Mouse (Mus musculus) intestine, embryonic 14.5 days (tissue): ENCODE data around the gene Hoxc5. TPM values are rescaled to one million over a fixed set of nuclear protein-coding genes. Genes with fewer than 3 reads are reported as not detected.

Experiments
- ATAC-seq: fragments of 200-750 bp; cut with Nextera tagmentation; replicated peaks from 2 replicates; pipeline ENCODE4 v1.8.0; 2017; ENCODE audit warnings: low read depth, moderate number of reproducible peaks, moderate TSS enrichment, moderate library complexity; ENCODE audit not compliant: low FRiP score, low TSS enrichment
- DNase-seq: peaks from one replicate; pipeline ENCODE4 v3.0.0-alpha.2; 2018; ENCODE audit warnings: low spot score
- H3K27ac ChIP-seq: fragments of 300-500 bp; sonication (generic); 2 replicates; pipeline ENCODE4 v1.5.1; 2014; ENCODE audit warnings: low read depth, mild to moderate bottlenecking, control low read depth
- H3K27me3 ChIP-seq: fragments of 300-500 bp; sonication (generic); replicated peaks from 2 replicates; pipeline ENCODE4 v1.6.1; 2014; ENCODE audit warnings: low read length, control low read depth; ENCODE audit not compliant: control insufficient read depth, insufficient read depth
- H3K36me3 ChIP-seq: fragments of 300-500 bp; sonication (generic); 2 replicates; pipeline ENCODE4 v1.6.1; 2014; ENCODE audit warnings: low read length, control low read depth; ENCODE audit not compliant: control insufficient read depth, insufficient read depth
- H3K4me1 ChIP-seq: fragments of 300-500 bp; sonication (generic); replicated peaks from 2 replicates; pipeline ENCODE4 v1.6.1; 2014; ENCODE audit warnings: low read length, control low read depth, mixed read lengths; ENCODE audit not compliant: control insufficient read depth, insufficient read depth
- H3K4me2 ChIP-seq: fragments of 300-500 bp; sonication (generic); 2 replicates; pipeline ENCODE4 v1.6.1; 2014; ENCODE audit warnings: low read length
- H3K4me3 ChIP-seq: fragments of 300-500 bp; sonication (generic); 2 replicates; pipeline ENCODE4 v1.5.1; 2014; ENCODE audit warnings: low read depth, low read length, control low read depth, mixed read lengths
- H3K9ac ChIP-seq: fragments of 300-500 bp; sonication (generic); 2 replicates; pipeline ENCODE4 v1.6.1; 2014; ENCODE audit warnings: mild to moderate bottlenecking, low read length
- H3K9me3 ChIP-seq: fragments of 300-500 bp; sonication (generic); 2 replicates; pipeline ENCODE4 v1.6.1; 2016; ENCODE audit warnings: low read length, control low read depth; ENCODE audit not compliant: control insufficient read depth
- WGBS: fragments of 180-500 bp; shearing (Covaris S2); extraction: QIAGEN DNeasy Blood & Tissue Kit; methylation state at CpG from one replicate; pipeline ENCODE4 v1.1.7; 2014; 5-methylcytosine and 5-hydroxymethylcytosine counted together
- polyA plus RNA-seq: library from polyadenylated mRNA; unstranded; fragments of >200 nt; fragmentation: Nextera tagmentation; extraction: Ambion mirVana; gene quantifications from 2 replicates; pipeline ENCODE4 v1.2.1, GENCODE M21; 2014

The Hoxc5 gene
- polyA plus RNA-seq, 1 experiment from 2014 or later, result 12.2 TPM

GRCm38 (mm10) chr15:102970740-102971139, 3.5 kb downstream of the Hoxc5 start:
- Histone ChIP-seq H3K9ac (no peak overlapping the region), H3K9me3 (no peaks in the 10 kb centered on the region), H3K27ac (no peak overlapping the region), H3K4me1 (no peaks in the 10 kb centered on the region), H3K27me3 (peaks cover 98% of the 10 kb centered on the region), H3K4me2 (no peak overlapping the region), H3K36me3 (no peaks in the 10 kb centered on the region), H3K4me3 (no peak overlapping the region)
- ATAC-seq (no peak), DNase-seq (no peak)
- under 1% methylated on average over 12 of the region's 12 CpGs for WGBS

GRCm38 (mm10) chr15:102972254-102972653, 5.0 kb downstream of the Hoxc5 start:
- Histone ChIP-seq H3K4me1 (no peaks in the 10 kb centered on the region), H3K4me3 (no peak overlapping the region), H3K9me3 (no peaks in the 10 kb centered on the region), H3K4me2 (peak overlapping the region; percentile 14; the same call in 1 of the 2 replicates), H3K27ac (no peak overlapping the region), H3K27me3 (peaks cover 98% of the 10 kb centered on the region), H3K9ac (no peak overlapping the region), H3K36me3 (no peaks in the 10 kb centered on the region)
- ATAC-seq (no peak), DNase-seq (no peak)
- WGBS, result 3% methylated on average over 21 of the region's 21 CpGs

GRCm38 (mm10) chr15:102972753-102973152, 5.5 kb downstream of the Hoxc5 start:
- no peak overlapping the region for H3K9ac ChIP-seq
- H3K4me3 ChIP-seq, result no peak overlapping the region

GRCm38 (mm10) chr15:102975034-102975433, 7.8 kb downstream of the Hoxc5 start:
- no peaks in the 10 kb centered on the region for H3K9me3 ChIP-seq
- ATAC-seq (no peak), DNase-seq (no peak)
- 7% methylated on average over 7 of the region's 7 CpGs for WGBS
- peaks cover 100% of the 10 kb centered on the region for H3K27me3 ChIP-seq
- no peak overlapping the region for H3K27ac ChIP-seq
- H3K36me3 ChIP-seq, result no peaks in the 10 kb centered on the region
- 0 out of 2 replicates have a peak overlapping the region, but pooled peaks have one; percentile 12 for H3K4me3 ChIP-seq
- no peaks in the 10 kb centered on the region for H3K4me1 ChIP-seq
- H3K4me2 ChIP-seq, result 0 out of 2 replicates have a peak overlapping the region, but pooled peaks have one; percentile 4
- H3K9ac ChIP-seq, result no peak overlapping the region

More at GRCm38 (mm10) chr15:102972753-102973152, 5.5 kb downstream of the Hoxc5 start:
- H3K36me3 ChIP-seq, result no peaks in the 10 kb centered on the region
- no peak overlapping the region for H3K27ac ChIP-seq
- no peaks in the 10 kb centered on the region for H3K4me1 ChIP-seq
- DNase-seq, result no peak
- no peaks in the 10 kb centered on the region for H3K9me3 ChIP-seq
- peaks cover 98% of the 10 kb centered on the region for H3K27me3 ChIP-seq
- peak overlapping the region; percentile 14; the same call in 1 of the 2 replicates for H3K4me2 ChIP-seq
- 3% methylated on average over 6 of the region's 6 CpGs for WGBS
- ATAC-seq, result no peak

- Histone ChIP-seq H3K9ac (no peak overlapping the region), H3K4me3 (0 out of 2 replicates have a peak overlapping the region, but pooled peaks have one; percentile 12), H3K4me2 (peak overlapping the region; percentile 36), H3K4me1 (no peaks in the 10 kb centered on the region), H3K27ac (no peak overlapping the region), H3K36me3 (no peaks in the 10 kb centered on the region), H3K9me3 (no peaks in the 10 kb centered on the region), H3K27me3 (peaks cover 100% of the 10 kb centered on the region)
- peak; percentile 74 for DNase-seq
- WGBS, result 1% methylated on average over 21 of the region's 21 CpGs
- ATAC-seq, result no peak
Measured at GRCm38 (mm10) chr15:102975688-102976111, 8.5 kb downstream of the Hoxc5 start.

GRCm38 (mm10) chr15:102976171-102976570, 8.9 kb downstream of the Hoxc5 start, which contains the start of gene Hoxc9:
Hoxc9 (plus strand) TSS chr15:102976439.
- Histone ChIP-seq H3K27ac (no peak within 1 kb of the TSS), H3K9ac (no peak within 1 kb of the TSS), H3K4me3 (peak within 1 kb of the TSS; percentile 12), H3K36me3 (no peaks in the 10 kb centered on the region), H3K27me3 (peaks cover 100% of the 10 kb centered on the region), H3K4me2 (peak within 1 kb of the TSS; percentile 36), H3K9me3 (no peaks in the 10 kb centered on the region), H3K4me1 (no peaks in the 10 kb centered on the region)
- DNase-seq (no peak), ATAC-seq (no peak)
- WGBS, result under 1% methylated on average over 15 of the region's 20 CpGs

GRCm38 (mm10) chr15:102976631-102977422, 9.6 kb downstream of the Hoxc5 start:
- ATAC-seq, result no peak

GRCm38 (mm10) chr15:102977423-102977974, 10.3 kb downstream of the Hoxc5 start:
- 6% methylated on average over 16 of the region's 16 CpGs for WGBS
- ATAC-seq, result no peak
- peak overlapping the region; percentile 12 for H3K4me3 ChIP-seq
- H3K9ac ChIP-seq, result no peak overlapping the region
- peak overlapping the region; percentile 36 for H3K4me2 ChIP-seq
- DNase-seq, result no peak
- H3K9me3 ChIP-seq, result no peaks in the 10 kb centered on the region
- peaks cover 100% of the 10 kb centered on the region for H3K27me3 ChIP-seq
- no peaks in the 10 kb centered on the region for H3K4me1 ChIP-seq
- no peaks in the 10 kb centered on the region for H3K36me3 ChIP-seq
- no peak overlapping the region for H3K27ac ChIP-seq

More at GRCm38 (mm10) chr15:102976631-102977422, 9.6 kb downstream of the Hoxc5 start:
- no peaks in the 10 kb centered on the region for H3K9me3 ChIP-seq
- 3% methylated on average over 37 of the region's 37 CpGs for WGBS
- DNase-seq, result no peak
- H3K36me3 ChIP-seq, result no peaks in the 10 kb centered on the region
- no peak overlapping the region for H3K27ac ChIP-seq
- no peak overlapping the region for H3K9ac ChIP-seq
- H3K4me2 ChIP-seq, result peak overlapping the region; percentile 36
- peaks cover 100% of the 10 kb centered on the region for H3K27me3 ChIP-seq
- no peaks in the 10 kb centered on the region for H3K4me1 ChIP-seq
- peak overlapping the region; percentile 12 for H3K4me3 ChIP-seq
